Mouse (Mus musculus): ENCODE measurements around the gene Phf8. TPM values are rescaled to one million over a fixed set of nuclear protein-coding genes. Genes with fewer than 3 reads are reported as not detected.

Gene Phf8
- total and polyA plus RNA-seq, 3 experiments = 6.5 to 14.1 (median 8.8) TPM

GRCm38 (mm10) chrX:151653744-151654143 is 133.3 kb downstream of the Phf8 start:
- Histone ChIP-seq H3K9me3 (replicated peaks; ENCODE audit: low read length) (no peaks in the 10 kb centered on the region), H3K4me3 (replicated peaks in 1 of 3; ENCODE audit: low read depth in 2 of 3, low read length in 2 of 3, poor library complexity in 1 of 3) (no peak overlapping the region), H3K79me2 (replicated peaks; ENCODE audit: control insufficient read depth, extremely low read depth, insufficient read depth, poor library complexity, severe bottlenecking) (no peaks in the 10 kb centered on the region), H3K27ac (ENCODE audit: insufficient read depth, low read depth) (no peak overlapping the region), H3K4me2 (ENCODE audit: insufficient read depth, low read depth, poor library complexity, severe bottlenecking) (no peak overlapping the region), H3K4me1 (ENCODE audit: control insufficient read depth in 1 of 2, insufficient read depth in 2 of 2) (no peaks in the 10 kb centered on the region), H3K27me3 (replicated peaks) (no peaks in the 10 kb centered on the region), H3K9ac (ENCODE audit: insufficient read depth, low read depth) (no peak overlapping the region), H3K36me3 (replicated peaks in 1 of 2; ENCODE audit: control insufficient read depth in 1 of 2, insufficient read depth in 1 of 2, low read length in 1 of 2) (no peaks in the 10 kb centered on the region)
- TF ChIP-seq SMC3 (IDR thresholded peaks at IDR 0.05; ENCODE audit: low read depth, low read length) = no peak
- no peak for TF ChIP-seq ELF1 (IDR thresholded peaks at IDR 0.05; ENCODE audit: low read depth, low read length)
- no peak for TF ChIP-seq IRF4 (IDR thresholded peaks at IDR 0.05; ENCODE audit: low read depth, low read length)
- no peak for DNase-seq (ENCODE audit: extremely low read depth)
- in situ Hi-C loops (cut with MboI; ENCODE audit: low pct_ligation_motif_present, low pct_unique_long_range_greater_than_20kb, low sequenced_read_pairs) (no loop called here), dilution Hi-C loops (cut with MboI; ENCODE audit: extremely low pct_ligation_motif_present, extremely low pct_unique_long_range_greater_than_20kb, low sequenced_read_pairs) (no loop called here)

DNA sequence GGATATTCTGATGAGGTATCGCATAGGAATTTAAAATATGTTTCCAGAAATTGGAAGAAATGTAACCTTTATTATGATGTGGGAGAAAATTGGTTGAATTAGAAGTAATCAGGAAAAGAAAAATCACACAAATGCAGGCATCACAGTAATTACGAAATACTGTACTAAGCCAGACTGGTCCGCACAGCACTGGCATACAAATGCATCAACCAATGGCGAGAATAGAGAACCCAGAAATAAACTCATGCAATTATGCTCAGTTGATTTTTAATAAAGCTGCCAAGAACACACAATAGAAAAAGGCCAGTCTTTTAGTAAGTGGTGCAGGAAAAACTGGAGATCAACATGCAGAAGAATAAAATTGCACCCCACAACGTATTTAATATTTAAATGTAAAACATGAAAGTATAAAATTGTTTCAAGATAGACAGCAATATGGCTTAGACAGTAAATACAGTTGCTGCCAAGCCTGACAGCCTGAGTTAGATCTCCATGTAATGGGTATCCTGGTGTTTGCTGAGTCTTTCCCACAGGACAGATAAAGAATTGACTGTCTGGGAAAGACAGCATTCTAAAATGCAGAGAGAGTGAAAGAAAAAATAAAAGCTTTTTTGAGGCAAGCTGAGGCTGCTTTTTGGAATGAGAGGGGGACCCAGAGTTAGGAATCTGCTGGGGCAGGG is 154.2 kb downstream of the Phf8 start:
- Histone ChIP-seq H3K27me3 (replicated peaks) (no peaks in the 10 kb centered on the region), H3K4me1 (ENCODE audit: control insufficient read depth in 1 of 2, insufficient read depth in 2 of 2) (no peaks in the 10 kb centered on the region), H3K27ac (ENCODE audit: insufficient read depth, low read depth) (no peak overlapping the region), H3K36me3 (replicated peaks in 1 of 2; ENCODE audit: control insufficient read depth in 1 of 2, insufficient read depth in 1 of 2, low read length in 1 of 2) (no peaks in the 10 kb centered on the region), H3K4me3 (replicated peaks in 1 of 3; ENCODE audit: low read depth in 2 of 3, low read length in 2 of 3, poor library complexity in 1 of 3) (no peak overlapping the region), H3K9ac (ENCODE audit: insufficient read depth, low read depth) (no peak overlapping the region), H3K9me3 (replicated peaks; ENCODE audit: low read length) (no peaks in the 10 kb centered on the region), H3K4me2 (ENCODE audit: insufficient read depth, low read depth, poor library complexity, severe bottlenecking) (no peak overlapping the region), H3K79me2 (replicated peaks; ENCODE audit: control insufficient read depth, extremely low read depth, insufficient read depth, poor library complexity, severe bottlenecking) (no peaks in the 10 kb centered on the region)
- TF ChIP-seq BHLHE40 (IDR thresholded peaks at IDR 0.05; ENCODE audit: low read depth, low read length) = no peak
- no peak for TF ChIP-seq MAFK (IDR thresholded peaks at IDR 0.05; ENCODE audit: insufficient replicate concordance, low read length)
- no peak for TF ChIP-seq POLR2A (IDR thresholded peaks at IDR 0.05; ENCODE audit: low read depth, low read length)
- TF ChIP-seq SMC3 (IDR thresholded peaks at IDR 0.05; ENCODE audit: low read depth, low read length) = no peak
- TF ChIP-seq PAX5 (IDR thresholded peaks at IDR 0.05; ENCODE audit: low read length) = no peak
- TF ChIP-seq TBP (conservative IDR thresholded peaks at IDR 0.05; ENCODE audit: low read depth, low read length) = no peak
- TF ChIP-seq NELFE (IDR thresholded peaks at IDR 0.05; ENCODE audit: low read depth, low read length) = no peak
- no peak for TF ChIP-seq UBTF (IDR thresholded peaks at IDR 0.05; ENCODE audit: low read depth, low read length)
- TF ChIP-seq CHD2 (IDR thresholded peaks at IDR 0.05; ENCODE audit: low read length) = no peak
- TF ChIP-seq CTCF (conservative IDR thresholded peaks at IDR 0.05 in 1 of 2, IDR thresholded peaks at IDR 0.05 in 1 of 2; ENCODE audit: low read depth in 2 of 2, low read length in 2 of 2) = no peak
- TF ChIP-seq IRF4 (IDR thresholded peaks at IDR 0.05; ENCODE audit: low read depth, low read length) = no peak
- TF ChIP-seq GABPA (IDR thresholded peaks at IDR 0.05; ENCODE audit: insufficient replicate concordance, low read depth, low read length) = no peak
- TF ChIP-seq JUN (IDR thresholded peaks at IDR 0.05; ENCODE audit: insufficient read depth, low read depth, low read length) = no peak
- dilution Hi-C loops (cut with MboI; ENCODE audit: extremely low pct_ligation_motif_present, extremely low pct_unique_long_range_greater_than_20kb, low sequenced_read_pairs) (no loop called here), in situ Hi-C loops (cut with MboI; ENCODE audit: low pct_ligation_motif_present, low pct_unique_long_range_greater_than_20kb, low sequenced_read_pairs) (no loop called here)
- no peak for DNase-seq (ENCODE audit: extremely low read depth)

Other genes starting within 250 kb of the Phf8 start
- gene Fam120c, start 176.5 kb upstream of the Phf8 start, total RNA-seq (2012; rRNA removed) = 0.84 and 1.4 TPM in 2 replicates
- 0.20 and 0.24 TPM in 2 replicates for gene Fam120c, start 176.5 kb upstream of the Phf8 start, total RNA-seq (2014; rRNA removed)
- 0.53 and 0.67 TPM in 2 replicates for gene Fam120c, start 176.5 kb upstream of the Phf8 start, polyA plus RNA-seq (2012; ENCODE audit: insufficient read length, low read depth)